Mouse (Mus musculus) heart, embryonic 12.5 days (tissue): ENCODE results near the gene Nf2. TPM values are rescaled to one million over a fixed set of nuclear protein-coding genes. Genes with fewer than 3 reads are reported as not detected.

ENCODE experiments used
- ATAC-seq: fragments of 200-750 bp; cut with Nextera tagmentation; 2 replicates; pipeline ENCODE4 v1.8.0; 2017; ENCODE audit warnings: moderate TSS enrichment, moderate library complexity; ENCODE audit not compliant: insufficient number of reproducible peaks, low FRiP score
- H3K27ac ChIP-seq: fragments of 300-500 bp; sonication (generic); 2 replicates; pipeline ENCODE4 v1.5.1; 2016; ENCODE audit warnings: mild to moderate bottlenecking, moderate library complexity; ENCODE audit not compliant: poor library complexity, severe bottlenecking
- H3K27me3 ChIP-seq: fragments of 300-500 bp; sonication (generic); replicated peaks from 2 replicates; pipeline ENCODE4 v1.6.1; 2016; ENCODE audit warnings: mild to moderate bottlenecking, moderate library complexity
- H3K36me3 ChIP-seq: fragments of 300-500 bp; sonication (generic); 2 replicates; pipeline ENCODE4 v1.6.1; 2016; ENCODE audit warnings: mild to moderate bottlenecking, moderate library complexity
- H3K4me1 ChIP-seq: fragments of 300-500 bp; sonication (generic); replicated peaks from 2 replicates; pipeline ENCODE4 v1.6.1; 2016; ENCODE audit warnings: mild to moderate bottlenecking
- H3K4me2 ChIP-seq: fragments of 300-500 bp; sonication (generic); 2 replicates; pipeline ENCODE4 v1.6.1; 2016; ENCODE audit warnings: mild to moderate bottlenecking, moderate library complexity
- H3K4me3 ChIP-seq: fragments of 300-500 bp; sonication (generic); 2 replicates; pipeline ENCODE4 v1.5.1; 2016; ENCODE audit warnings: mild to moderate bottlenecking
- H3K9ac ChIP-seq: fragments of 300-500 bp; sonication (generic); 2 replicates; pipeline ENCODE4 v1.6.1; 2016; ENCODE audit warnings: mild to moderate bottlenecking, moderate library complexity
- H3K9me3 ChIP-seq: fragments of 300-500 bp; sonication (generic); replicated peaks from 2 replicates; pipeline ENCODE4 v1.6.1; 2016; ENCODE audit warnings: mild to moderate bottlenecking, moderate library complexity
- WGBS: fragments of 180-500 bp; shearing (Covaris S2); methylation state at CpG from one replicate; pipeline ENCODE4 v1.1.7; 2016; 5-methylcytosine and 5-hydroxymethylcytosine counted together
- polyA plus RNA-seq: library from polyadenylated mRNA; unstranded; fragments of >200 nt; fragmentation: Nextera tagmentation; extraction: Ambion mirVana; gene quantifications from 2 replicates; pipeline ENCODE4 v1.2.1, GENCODE M21; 2016

Nf2 gene
- polyA plus RNA-seq, 1 experiment from 2014 or later, result 50.7 TPM

- H3K4me2 ChIP-seq, result no peak overlapping the region
- H3K27me3 ChIP-seq, result no peaks in the 10 kb centered on the region
- H3K4me1 ChIP-seq, result 0 out of 2 replicates have a peak, but pooled peaks cover 5% of the 10 kb centered on the region
- no peaks in the 10 kb centered on the region for H3K9me3 ChIP-seq
- H3K36me3 ChIP-seq, result peaks cover 74% of the 10 kb centered on the region
- H3K9ac ChIP-seq, result no peak overlapping the region
- no peak overlapping the region for H3K27ac ChIP-seq
- ATAC-seq, result no peak
- no peak overlapping the region for H3K4me3 ChIP-seq
- WGBS, result 92% methylated on average over 5 of the region's 5 CpGs
These were observed 59.6 kb downstream of the Nf2 start for GRCm38 (mm10) chr11:4789691-4790090.

GRCm38 (mm10) chr11:4784629-4785142, 64.7 kb downstream of the Nf2 start:
- Histone ChIP-seq H3K36me3 (peaks cover 88% of the 10 kb centered on the region), H3K4me1 (no peaks in the 10 kb centered on the region), H3K9ac (no peak overlapping the region), H3K4me2 (no peak overlapping the region), H3K4me3 (no peak overlapping the region), H3K9me3 (no peaks in the 10 kb centered on the region), H3K27me3 (no peaks in the 10 kb centered on the region), H3K27ac (no peak overlapping the region)
- WGBS, result 72% methylated on average over 5 of the region's 5 CpGs
- ATAC-seq, result no peak

- no peak overlapping the region for H3K4me3 ChIP-seq
- WGBS, result 81% methylated on average over 3 of the region's 3 CpGs
- no peak for ATAC-seq
- no peaks in the 10 kb centered on the region for H3K27me3 ChIP-seq
- no peak overlapping the region for H3K27ac ChIP-seq
- H3K4me1 ChIP-seq, result no peaks in the 10 kb centered on the region
- no peaks in the 10 kb centered on the region for H3K9me3 ChIP-seq
- peaks cover 90% of the 10 kb centered on the region for H3K36me3 ChIP-seq
- no peak overlapping the region for H3K4me2 ChIP-seq
- H3K9ac ChIP-seq, result no peak overlapping the region
These were observed 66.2 kb downstream of the Nf2 start for GRCm38 (mm10) chr11:4783116-4783515.

- Histone ChIP-seq H3K4me2 (no peak overlapping the region), H3K36me3 (peaks cover 85% of the 10 kb centered on the region), H3K4me3 (no peak overlapping the region), H3K27ac (no peak overlapping the region), H3K9ac (no peak overlapping the region), H3K9me3 (no peaks in the 10 kb centered on the region), H3K27me3 (no peaks in the 10 kb centered on the region), H3K4me1 (no peaks in the 10 kb centered on the region)
- WGBS, result 74% methylated on average over 3 of the region's 3 CpGs
- ATAC-seq, result no peak
These were observed 68.4 kb downstream of the Nf2 start for GRCm38 (mm10) chr11:4780927-4781326.

GRCm38 (mm10) chr11:4772925-4773324, 76.4 kb downstream of the Nf2 start:
- 36% methylated on average over 3 of the region's 3 CpGs for whole genome bisulfite sequencing
- Histone ChIP-seq H3K27ac (no peak overlapping the region), H3K9me3 (no peaks in the 10 kb centered on the region), H3K9ac (no peak overlapping the region), H3K4me3 (no peak overlapping the region), H3K36me3 (peaks cover 45% of the 10 kb centered on the region), H3K27me3 (no peaks in the 10 kb centered on the region), H3K4me2 (no peak overlapping the region), H3K4me1 (no peaks in the 10 kb centered on the region)
- no peak for ATAC-seq

GRCm38 (mm10) chr11:4771756-4772155, 77.6 kb downstream of the Nf2 start:
- WGBS, result 81% methylated on average over 7 of the region's 7 CpGs
- ATAC-seq, result no peak
- H3K27me3 ChIP-seq, result no peaks in the 10 kb centered on the region
- H3K36me3 ChIP-seq, result peaks cover 37% of the 10 kb centered on the region
- H3K9me3 ChIP-seq, result no peaks in the 10 kb centered on the region
- H3K4me2 ChIP-seq, result no peak overlapping the region
- no peak overlapping the region for H3K4me3 ChIP-seq
- no peak overlapping the region for H3K9ac ChIP-seq
- no peak overlapping the region for H3K27ac ChIP-seq
- no peaks in the 10 kb centered on the region for H3K4me1 ChIP-seq

GRCm38 (mm10) chr11:4769881-4770280, 79.5 kb downstream of the Nf2 start:
- Histone ChIP-seq H3K36me3 (peaks cover 26% of the 10 kb centered on the region), H3K4me2 (no peak overlapping the region), H3K4me3 (no peak overlapping the region), H3K4me1 (no peaks in the 10 kb centered on the region), H3K27me3 (no peaks in the 10 kb centered on the region), H3K9me3 (no peaks in the 10 kb centered on the region), H3K27ac (no peak overlapping the region), H3K9ac (no peak overlapping the region)
- WGBS, result 91% methylated on average over 6 of the region's 6 CpGs
- ATAC-seq, result no peak

GRCm38 (mm10) chr11:4769293-4769692, 80.0 kb downstream of the Nf2 start:
- ATAC-seq, result no peak
- Histone ChIP-seq H3K27ac (no peak overlapping the region), H3K9me3 (no peaks in the 10 kb centered on the region), H3K4me3 (no peak overlapping the region), H3K27me3 (0 out of 2 replicates have a peak, but pooled peaks cover 4% of the 10 kb centered on the region), H3K4me2 (no peak overlapping the region), H3K9ac (no peak overlapping the region), H3K4me1 (no peaks in the 10 kb centered on the region), H3K36me3 (peaks cover 24% of the 10 kb centered on the region)
- 78% methylated on average over 7 of the region's 7 CpGs for WGBS

GRCm38 (mm10) chr11:4768399-4768798, 80.9 kb downstream of the Nf2 start:
- Histone ChIP-seq H3K4me1 (no peaks in the 10 kb centered on the region), H3K9ac (no peak overlapping the region), H3K4me3 (no peak overlapping the region), H3K9me3 (no peaks in the 10 kb centered on the region), H3K4me2 (no peak overlapping the region), H3K27me3 (peaks cover 8% of the 10 kb centered on the region), H3K36me3 (peaks cover 24% of the 10 kb centered on the region), H3K27ac (no peak overlapping the region)
- ATAC-seq, result no peak
- 83% methylated on average over 4 of the region's 4 CpGs for WGBS

GRCm38 (mm10) chr11:4764476-4764875, 84.9 kb downstream of the Nf2 start:
- Histone ChIP-seq H3K4me2 (no peak overlapping the region), H3K4me3 (no peak overlapping the region), H3K9me3 (no peaks in the 10 kb centered on the region), H3K27me3 (peaks cover 40% of the 10 kb centered on the region), H3K9ac (no peak overlapping the region), H3K36me3 (peaks cover 3% of the 10 kb centered on the region), H3K27ac (no peak overlapping the region), H3K4me1 (peaks cover 10% of the 10 kb centered on the region)
- no peak for ATAC-seq
- 50% methylated on average over 5 of the region's 5 CpGs for WGBS

GRCm38 (mm10) chr11:4763631-4764030, 85.7 kb downstream of the Nf2 start:
- ATAC-seq, result no peak
- Histone ChIP-seq H3K4me1 (peaks cover 10% of the 10 kb centered on the region), H3K9ac (no peak overlapping the region), H3K27ac (no peak overlapping the region), H3K4me3 (no peak overlapping the region), H3K9me3 (no peaks in the 10 kb centered on the region), H3K36me3 (no peaks in the 10 kb centered on the region; the same call in 1 of the 2 replicates), H3K27me3 (peaks cover 40% of the 10 kb centered on the region), H3K4me2 (no peak overlapping the region)
- 14% methylated on average over 5 of the region's 5 CpGs for WGBS

- ATAC-seq, result no peak
- no peak overlapping the region for H3K4me3 ChIP-seq
- H3K27ac ChIP-seq, result no peak overlapping the region
- no peak overlapping the region for H3K4me2 ChIP-seq
- no peaks in the 10 kb centered on the region; the same call in 1 of the 2 replicates for H3K36me3 ChIP-seq
- H3K4me1 ChIP-seq, result peaks cover 10% of the 10 kb centered on the region
- H3K9me3 ChIP-seq, result no peaks in the 10 kb centered on the region
- H3K27me3 ChIP-seq, result peaks cover 42% of the 10 kb centered on the region
- no peak overlapping the region for H3K9ac ChIP-seq
- WGBS, result 11% methylated on average over 2 of the region's 2 CpGs
These were observed 86.8 kb downstream of the Nf2 start for GRCm38 (mm10) chr11:4762511-4762910.
